Mouse (Mus musculus): ENCODE measurements around the gene Metap1d.

Metap1d gene

GRCm38 (mm10) chr2:71544391-71545285 is 91.6 kb downstream of the Metap1d start:
- DNase-seq (ENCODE audit: low read depth, low spot score), result no peak

GRCm38 (mm10) chr2:71545401-71545881 is 92.4 kb downstream of the Metap1d start:
- DNase-seq (ENCODE audit: low read depth, low spot score), result no peak

- DNase-seq (ENCODE audit: low read depth, low spot score), result no peak
Observed at GRCm38 (mm10) chr2:71545882-71546639, 93.0 kb downstream of the Metap1d start.

GRCm38 (mm10) chr2:71546640-71547071 is 93.6 kb downstream of the Metap1d start, which contains the start of gene Dlx2:
Gene Dlx2, minus strand, starts transcription at chr2:71546754.
- peak; percentile 80 for DNase-seq (ENCODE audit: low read depth, low spot score)

- peak; percentile 90 for DNase-seq (ENCODE audit: low read depth, low spot score)
Observed at GRCm38 (mm10) chr2:71547829-71548228, 94.8 kb downstream of the Metap1d start.

- DNase-seq (ENCODE audit: low read depth, low spot score), result no peak
Observed at GRCm38 (mm10) chr2:71550330-71550729, 97.3 kb downstream of the Metap1d start.

GRCm38 (mm10) chr2:71551704-71552103 is 98.6 kb downstream of the Metap1d start:
- DNase-seq (ENCODE audit: low read depth, low spot score), result no peak

GRCm38 (mm10) chr2:71556071-71556470 is 103.0 kb downstream of the Metap1d start:
- no peak for DNase-seq (ENCODE audit: low read depth, low spot score)

GRCm38 (mm10) chr2:71566466-71566865 is 113.4 kb downstream of the Metap1d start:
- DNase-seq (ENCODE audit: low read depth, low spot score), result no peak

- DNase-seq (ENCODE audit: low read depth, low spot score), result peak; percentile 44
Observed at GRCm38 (mm10) chr2:71573736-71574135, 120.7 kb downstream of the Metap1d start.
